Mouse (Mus musculus): ENCODE results near the gene Armc9.

GRCm38 (mm10) chr1:86146293-86146692, 8.3 kb upstream of the Armc9 start:
- no peak for TF ChIP-seq CHD2 (IDR thresholded peaks at IDR 0.05; ENCODE audit: low read depth, low read length)
- no peak for TF ChIP-seq HCFC1 (IDR thresholded peaks at IDR 0.05; ENCODE audit: borderline replicate concordance, insufficient read depth, low read length)
- TF ChIP-seq ZNF384 (IDR thresholded peaks at IDR 0.05; ENCODE audit: low read depth, low read length): no peak
- TF ChIP-seq MAFK (IDR thresholded peaks at IDR 0.05; ENCODE audit: insufficient read depth, low read depth, low read length): no peak
